Mouse (Mus musculus) heart, embryonic 16.5 days (tissue): Measurements from ENCODE around the gene Slc22a3. TPM values are rescaled to one million over a fixed set of nuclear protein-coding genes. Genes with fewer than 3 reads are reported as not detected.
A peak's percentile ranks its signal among the peaks of the same experiment; 100 is the strongest.

Experiments
- ATAC-seq: fragments of 200-750 bp; cut with Nextera tagmentation; replicated peaks from 2 replicates; pipeline ENCODE4 v1.8.0; 2017; ENCODE audit warnings: moderate number of reproducible peaks; ENCODE audit not compliant: insufficient read depth, low FRiP score; ENCODE audit errors: extremely low read depth
- H3K27ac ChIP-seq: fragments of 300-500 bp; sonication (generic); 2 replicates; pipeline ENCODE4 v1.5.1; 2014; ENCODE audit warnings: mild to moderate bottlenecking, low read length, control low read depth, moderate library complexity
- H3K27me3 ChIP-seq: fragments of 300-500 bp; sonication (generic); 2 replicates; pipeline ENCODE4 v1.6.1; 2014; ENCODE audit warnings: low read length, mixed read lengths; ENCODE audit not compliant: control insufficient read depth, insufficient read depth
- H3K36me3 ChIP-seq: fragments of 300-500 bp; sonication (generic); 2 replicates; pipeline ENCODE4 v1.6.1; 2014; ENCODE audit not compliant: control insufficient read depth, insufficient read depth
- H3K4me1 ChIP-seq: fragments of 300-500 bp; sonication (generic); 2 replicates; pipeline ENCODE4 v1.6.1; 2014; ENCODE audit warnings: low read length, mixed read lengths; ENCODE audit not compliant: control insufficient read depth, insufficient read depth
- H3K4me2 ChIP-seq: fragments of 300-500 bp; sonication (generic); 2 replicates; pipeline ENCODE4 v1.6.1; 2014; ENCODE audit warnings: low read depth, mild to moderate bottlenecking, control low read depth, low read length
- H3K4me3 ChIP-seq: fragments of 300-500 bp; sonication (generic); 2 replicates; pipeline ENCODE4 v1.5.1; 2014; ENCODE audit warnings: mild to moderate bottlenecking, control low read depth, low read length
- H3K9ac ChIP-seq: fragments of 300-500 bp; sonication (generic); 2 replicates; pipeline ENCODE4 v1.6.1; 2014; ENCODE audit warnings: low read length, control low read depth
- H3K9me3 ChIP-seq: fragments of 300-500 bp; sonication (generic); replicated peaks from 2 replicates; pipeline ENCODE4 v1.6.1; 2016; ENCODE audit warnings: low read length; ENCODE audit not compliant: control insufficient read depth
- WGBS: fragments of 180-500 bp; shearing (Covaris S2); extraction: QIAGEN DNeasy Blood & Tissue Kit; methylation state at CpG from one replicate; pipeline ENCODE4 v1.1.7; 2014; 5-methylcytosine and 5-hydroxymethylcytosine counted together
- polyA plus RNA-seq: library from polyadenylated mRNA; unstranded; fragments of >200 nt; fragmentation: Nextera tagmentation; extraction: Ambion mirVana; gene quantifications from 2 replicates; pipeline ENCODE4 v1.2.1, GENCODE M21; 2015

The Slc22a3 gene
- polyA plus RNA-seq, 1 experiment from 2014 or later = 2.3 TPM

DNA sequence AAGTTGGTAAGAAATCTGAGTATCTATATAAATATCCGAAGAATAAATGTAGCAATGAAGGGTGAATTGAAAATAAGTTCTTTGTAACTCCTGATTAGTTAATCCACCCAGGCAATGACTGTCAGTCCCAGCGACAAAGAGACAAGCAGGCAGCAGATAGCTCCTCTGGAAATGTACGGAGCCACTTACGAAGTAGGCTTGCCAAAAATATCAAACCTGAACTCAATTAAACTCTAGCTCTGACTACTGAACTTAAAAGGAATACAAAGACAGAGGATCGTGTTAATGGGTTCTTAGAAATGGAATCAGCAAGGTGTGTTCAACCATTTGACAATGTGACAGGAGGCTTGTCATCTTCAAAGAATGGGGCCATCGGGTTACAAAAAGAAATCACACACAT, 53.8 kb downstream of the Slc22a3 start:
- no peak for ATAC-seq
- H3K36me3 ChIP-seq = no peaks in the 10 kb centered on the region
- 52% methylated on average over 6 of the region's 6 CpGs for WGBS
- H3K27ac ChIP-seq = no peak overlapping the region
- H3K27me3 ChIP-seq = no peaks in the 10 kb centered on the region
- no peak overlapping the region for H3K4me2 ChIP-seq
- H3K4me3 ChIP-seq = no peak overlapping the region
- H3K9me3 ChIP-seq = no peaks in the 10 kb centered on the region
- no peak overlapping the region for H3K9ac ChIP-seq
- H3K4me1 ChIP-seq = peaks cover 10% of the 10 kb centered on the region

DNA sequence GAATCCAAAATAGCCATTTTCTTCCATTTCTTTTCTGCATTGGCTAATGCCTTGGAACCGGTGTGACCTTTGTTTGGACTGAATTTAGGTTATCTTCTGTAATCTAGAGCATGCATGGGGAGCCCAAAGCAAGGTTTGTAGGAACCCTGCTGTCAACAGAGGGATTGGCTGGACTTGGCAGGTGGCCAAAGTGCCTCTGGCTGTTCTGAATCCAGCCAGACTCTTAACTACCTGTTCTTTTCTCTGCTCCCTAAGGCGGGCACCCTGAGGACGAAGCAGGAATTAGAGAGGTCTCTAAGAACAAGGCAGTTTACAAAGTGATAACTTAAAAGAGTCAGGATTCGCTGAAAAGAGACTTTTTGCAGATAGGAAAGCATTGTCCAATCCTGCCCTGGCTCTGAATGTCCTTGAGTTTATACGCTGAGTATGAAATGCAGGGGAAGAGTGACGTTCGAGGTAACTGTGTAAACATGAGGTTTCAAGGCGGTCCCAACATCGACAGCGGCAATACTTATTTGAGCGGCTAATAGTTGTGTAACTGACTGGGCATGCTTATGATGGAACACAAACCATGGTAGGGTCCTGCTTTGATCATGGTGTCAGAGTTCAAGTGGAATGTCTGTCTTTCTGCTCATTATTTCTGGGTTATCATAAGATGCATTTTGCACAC, 54.5 kb downstream of the Slc22a3 start:
- Histone ChIP-seq H3K27ac (no peak overlapping the region), H3K9ac (no peak overlapping the region), H3K4me3 (no peak overlapping the region), H3K4me2 (no peak overlapping the region), H3K27me3 (no peaks in the 10 kb centered on the region), H3K36me3 (no peaks in the 10 kb centered on the region), H3K4me1 (peaks cover 10% of the 10 kb centered on the region), H3K9me3 (no peaks in the 10 kb centered on the region)
- no peak for ATAC-seq
- WGBS = 55% methylated on average over 11 of the region's 11 CpGs

DNA sequence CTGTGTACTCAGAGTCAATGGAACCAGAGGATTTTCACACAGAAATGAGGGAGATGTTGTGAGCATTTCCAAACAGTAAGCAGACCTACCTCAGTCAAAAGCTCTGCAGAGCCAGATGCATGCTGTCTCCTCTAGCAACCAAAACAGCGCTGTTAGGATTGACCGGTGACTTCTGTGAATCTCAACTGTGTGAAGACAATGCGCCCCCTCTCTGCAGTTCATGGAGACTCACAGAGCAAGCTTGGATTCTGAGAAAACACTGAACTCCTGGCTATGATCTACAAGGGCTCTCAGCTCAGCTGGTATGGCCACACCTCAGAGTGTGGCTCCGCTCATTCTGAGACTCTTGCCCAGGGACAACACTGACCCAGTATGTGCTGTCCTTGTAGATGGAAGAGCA, 56.3 kb downstream of the Slc22a3 start:
- WGBS = 60% methylated on average over 4 of the region's 4 CpGs
- Histone ChIP-seq H3K9me3 (no peaks in the 10 kb centered on the region), H3K4me3 (no peak overlapping the region), H3K4me2 (no peak overlapping the region), H3K36me3 (no peaks in the 10 kb centered on the region), H3K9ac (no peak overlapping the region), H3K27me3 (no peaks in the 10 kb centered on the region), H3K27ac (no peak overlapping the region), H3K4me1 (peaks cover 10% of the 10 kb centered on the region)
- ATAC-seq = no peak

DNA sequence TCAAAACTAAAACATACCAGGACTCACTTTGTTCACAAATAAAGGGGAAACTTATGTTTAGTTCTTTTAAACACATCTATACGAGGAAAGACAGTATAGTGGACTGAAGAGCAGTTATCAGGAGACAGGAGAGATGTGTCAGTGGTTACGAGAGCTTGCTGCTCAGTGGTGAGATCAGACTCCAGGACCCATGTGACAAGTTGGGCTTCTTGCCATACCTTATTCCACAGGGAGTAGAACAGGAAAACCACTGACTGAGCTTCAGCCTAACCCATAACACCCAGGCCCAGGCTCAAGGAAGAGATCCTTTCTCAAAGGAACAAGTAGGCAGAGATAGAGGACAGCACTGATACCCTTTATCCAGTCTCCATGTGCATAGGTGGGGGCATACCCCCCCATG, 62.9 kb downstream of the Slc22a3 start:
- ATAC-seq = no peak
- H3K9me3 ChIP-seq = no peaks in the 10 kb centered on the region
- H3K36me3 ChIP-seq = no peaks in the 10 kb centered on the region
- 24% methylated on average over 2 of the region's 2 CpGs for WGBS
- no peaks in the 10 kb centered on the region for H3K27me3 ChIP-seq
- H3K27ac ChIP-seq = no peak overlapping the region
- peaks cover 3% of the 10 kb centered on the region; the same call in 1 of the 2 replicates for H3K4me1 ChIP-seq
- no peak overlapping the region for H3K4me3 ChIP-seq
- H3K4me2 ChIP-seq = no peak overlapping the region
- no peak overlapping the region for H3K9ac ChIP-seq

DNA sequence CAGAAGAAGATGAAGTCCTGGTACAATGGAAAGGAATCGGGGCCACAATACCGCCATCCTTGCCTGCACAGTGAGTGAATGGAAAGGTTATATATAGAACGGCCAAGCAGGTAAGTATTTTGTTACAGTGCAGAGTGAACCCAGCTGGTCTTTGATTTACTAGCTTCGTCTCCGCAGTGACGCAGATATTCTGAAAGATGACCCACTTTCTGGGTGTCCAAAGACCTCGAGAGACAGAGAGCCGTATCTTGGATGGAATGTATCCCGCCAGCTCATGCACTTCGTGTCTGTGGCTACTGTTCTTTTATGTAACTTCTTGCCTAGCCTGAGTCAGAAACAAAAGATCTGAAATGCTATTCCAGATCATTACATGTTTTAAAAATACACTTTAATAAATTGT, 69.7 kb downstream of the Slc22a3 start:
- WGBS = 83% methylated on average over 10 of the region's 10 CpGs
- no peak for ATAC-seq
- Histone ChIP-seq H3K9ac (no peak overlapping the region), H3K4me3 (no peak overlapping the region), H3K4me2 (no peak overlapping the region), H3K36me3 (no peaks in the 10 kb centered on the region), H3K4me1 (no peaks in the 10 kb centered on the region), H3K27me3 (no peaks in the 10 kb centered on the region), H3K27ac (no peak overlapping the region), H3K9me3 (no peaks in the 10 kb centered on the region)

DNA sequence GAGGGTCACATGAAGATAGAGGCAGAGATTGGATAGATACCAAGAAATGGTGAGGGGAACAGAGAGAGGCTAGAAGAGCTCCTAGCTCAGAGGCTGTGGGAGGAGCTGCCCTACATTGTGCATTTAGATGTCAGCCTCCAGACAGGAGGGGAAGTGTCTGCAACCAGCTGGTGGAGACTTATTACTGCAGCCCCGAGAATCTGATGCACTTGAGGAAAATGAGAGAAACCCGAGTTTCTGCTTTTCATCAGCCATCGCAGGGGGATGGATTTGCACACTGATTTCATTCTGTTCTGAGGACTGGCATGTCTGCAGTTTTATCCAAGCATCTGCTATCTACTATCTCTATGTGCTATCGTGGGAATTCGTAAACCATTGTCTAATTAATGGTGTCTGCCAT, 75.8 kb downstream of the Slc22a3 start:
- H3K27me3 ChIP-seq = no peaks in the 10 kb centered on the region
- H3K4me1 ChIP-seq = peaks cover 5% of the 10 kb centered on the region
- H3K9me3 ChIP-seq = no peaks in the 10 kb centered on the region
- H3K9ac ChIP-seq = no peak overlapping the region
- H3K4me3 ChIP-seq = no peak overlapping the region
- no peak overlapping the region for H3K27ac ChIP-seq
- WGBS = 57% methylated on average over 5 of the region's 5 CpGs
- H3K4me2 ChIP-seq = no peak overlapping the region
- H3K36me3 ChIP-seq = no peaks in the 10 kb centered on the region
- no peak for ATAC-seq

DNA sequence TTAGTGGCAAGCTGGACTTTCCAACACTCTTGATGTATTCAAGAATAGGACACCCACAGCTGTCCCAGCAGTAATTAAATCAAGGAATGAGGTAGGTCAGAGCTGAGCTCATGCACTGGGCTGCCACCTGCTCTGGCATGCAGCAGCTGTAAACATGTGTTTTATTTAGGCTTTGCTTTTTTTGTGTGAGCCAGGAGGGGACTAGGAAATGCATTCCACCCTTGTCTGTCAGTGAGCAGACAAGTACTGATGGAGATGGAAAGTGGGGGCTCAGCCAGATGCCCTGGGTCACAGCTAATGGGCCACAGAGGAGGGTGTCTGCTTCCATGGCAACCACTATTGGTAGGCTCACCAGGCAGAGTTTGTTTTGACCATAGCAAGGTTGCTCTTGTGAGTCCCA, 79.1 kb downstream of the Slc22a3 start:
- H3K27me3 ChIP-seq = no peaks in the 10 kb centered on the region
- H3K9ac ChIP-seq = no peak overlapping the region
- no peaks in the 10 kb centered on the region for H3K36me3 ChIP-seq
- H3K4me1 ChIP-seq = peaks cover 5% of the 10 kb centered on the region
- H3K27ac ChIP-seq = peak overlapping the region; percentile 3; the same call in 1 of the 2 replicates
- no peak overlapping the region for H3K4me2 ChIP-seq
- no peak for ATAC-seq
- H3K4me3 ChIP-seq = no peak overlapping the region
- H3K9me3 ChIP-seq = no peaks in the 10 kb centered on the region

DNA sequence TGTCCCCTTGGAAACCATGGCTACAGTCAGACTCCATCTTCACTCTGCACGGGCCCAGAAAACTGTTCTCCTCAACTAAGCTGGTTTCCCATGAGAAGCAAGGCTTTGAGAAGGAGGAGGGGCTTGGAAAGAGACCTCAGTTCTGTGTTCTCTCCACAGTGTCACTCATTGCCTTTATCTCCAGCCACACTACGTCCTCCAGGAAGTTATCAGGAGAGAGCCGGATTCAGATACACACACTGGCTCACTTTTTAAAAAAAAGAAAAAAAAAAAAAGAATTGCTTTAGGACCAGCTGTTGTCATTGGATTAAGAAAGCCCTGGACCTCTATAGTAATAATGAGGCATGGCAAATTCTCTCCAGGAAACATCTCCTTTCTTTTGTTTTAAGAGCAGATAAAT, 80.3 kb downstream of the Slc22a3 start:
- Histone ChIP-seq H3K4me3 (no peak overlapping the region), H3K4me1 (peaks cover 7% of the 10 kb centered on the region), H3K27me3 (no peaks in the 10 kb centered on the region), H3K4me2 (no peak overlapping the region), H3K9ac (no peak overlapping the region), H3K9me3 (no peaks in the 10 kb centered on the region), H3K27ac (no peak overlapping the region), H3K36me3 (no peaks in the 10 kb centered on the region)
- 17% methylated on average over 3 of the region's 3 CpGs for WGBS
- ATAC-seq = peak; percentile 58; the same call in 1 of the 2 replicates

DNA sequence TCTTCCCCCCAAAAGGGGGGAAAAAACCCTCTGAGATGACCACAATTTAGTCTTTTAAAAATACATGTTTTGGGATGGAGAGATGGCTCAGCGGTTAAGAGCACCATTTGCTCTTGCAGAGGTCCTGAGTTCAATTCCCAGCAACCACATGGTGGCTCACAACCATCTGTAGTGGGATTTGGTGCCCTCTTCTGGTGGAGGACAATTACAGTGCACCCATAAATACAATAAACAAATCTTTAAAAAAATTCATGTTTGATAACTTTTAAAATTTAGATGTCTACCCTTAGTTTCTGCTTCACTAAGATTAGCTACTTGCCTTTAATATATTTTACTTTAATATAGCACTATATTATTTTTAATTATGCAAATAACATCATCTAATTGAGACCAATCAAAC, 85.4 kb downstream of the Slc22a3 start:
- 83% methylated on average over 1 of the region's 1 CpGs for WGBS
- no peak overlapping the region for H3K4me2 ChIP-seq
- no peak for ATAC-seq
- H3K9ac ChIP-seq = no peak overlapping the region
- no peaks in the 10 kb centered on the region for H3K36me3 ChIP-seq
- no peaks in the 10 kb centered on the region for H3K9me3 ChIP-seq
- H3K27me3 ChIP-seq = no peaks in the 10 kb centered on the region
- no peak overlapping the region for H3K27ac ChIP-seq
- no peak overlapping the region for H3K4me3 ChIP-seq
- H3K4me1 ChIP-seq = peaks cover 7% of the 10 kb centered on the region
